Mouse (Mus musculus) heart, adult 2 months (tissue): ENCODE results near the gene Colq.

Experiments used
- CTCF ChIP-seq: fragments of 200-600 bp; IDR thresholded peaks from 2 replicates; pipeline ENCODE4 v1.8.1; 2022; ENCODE audit warnings: antibody characterized with exemption, mild to moderate bottlenecking, moderate library complexity
- EP300 ChIP-seq: fragments of 200-500 bp; IDR thresholded peaks from 2 replicates; pipeline ENCODE4 v1.6.1; 2011; ENCODE audit warnings: low read depth, low read length, control low read depth; ENCODE audit not compliant: insufficient read depth
- POLR2A ChIP-seq: fragments of 200-500 bp; IDR thresholded peaks from 2 replicates; pipeline ENCODE4 v1.6.1; 2011; ENCODE audit warnings: mild to moderate bottlenecking, low read depth, low read length, control low read depth; ENCODE audit not compliant: insufficient read depth

- TF ChIP-seq CTCF, result no peak
- no peak for TF ChIP-seq EP300
- no peak for TF ChIP-seq POLR2A
These were observed at the start of gene Colq for GRCm38 (mm10) chr14:31591243-31591642.
